Mouse (Mus musculus): Measurements from ENCODE around the gene Map1lc3b. TPM values are rescaled to one million over a fixed set of nuclear protein-coding genes. Genes with fewer than 3 reads are reported as not detected.
A peak's percentile ranks its signal among the peaks of the same experiment; 100 is the strongest.

Gene Map1lc3b
- polyA plus RNA-seq (2012; fragmentation: generic; extraction: Trizol), result 101 TPM
- long read RNA-seq, experiment 1, transcript Map1lc3b-201 (4 exons, 2,532 nt), result major isoform, 372 of 390 reads
- long read RNA-seq, experiment 1, partial matches to known transcripts, result 17 of 390 reads
- long read RNA-seq, experiment 1, other reads (novel, unspliced or antisense), result 0 of 390 reads
- long read RNA-seq, experiment 2, transcript Map1lc3b-205 (4 exons, 766 nt), result minor isoform, 6 of 252 reads
- long read RNA-seq, experiment 2, transcript Map1lc3b-201 (4 exons, 2,532 nt), result major isoform, 244 of 252 reads
- long read RNA-seq, experiment 2, partial matches to known transcripts, result 0 of 252 reads
- long read RNA-seq, experiment 2, other reads (novel, unspliced or antisense), result 1 of 252 reads

- no peak for TF ChIP-seq FOSL1 (IDR thresholded peaks at IDR 0.05; ENCODE audit: insufficient read depth, low read length, poor library complexity, severe bottlenecking)
- peak; percentile 76 for TF ChIP-seq USF1 (IDR thresholded peaks at IDR 0.05; ENCODE audit: low read depth)
- no peak for TF ChIP-seq MYOD1 (IDR thresholded peaks at IDR 0.05; ENCODE audit: control insufficient read depth, insufficient read length, low read depth)
- TF ChIP-seq MAX (IDR thresholded peaks at IDR 0.05), result peak; percentile 87
- Histone ChIP-seq H3K79me2 (ENCODE audit: control insufficient read depth, insufficient read depth) (peaks cover 33% of the 10 kb centered on the region), H3K4me3 (ENCODE audit: insufficient read depth, poor library complexity, severe bottlenecking) (peak within 1 kb of the TSS; percentile 80), H3K36me3 (ENCODE audit: control insufficient read depth, insufficient read depth) (peaks cover 12% of the 10 kb centered on the region), H3K27me3 (ENCODE audit: control insufficient read depth, insufficient read depth, insufficient read length) (no peaks in the 10 kb centered on the region), H3K79me3 (ENCODE audit: low read depth) (peaks cover 23% of the 10 kb centered on the region), H3ac (ENCODE audit: control insufficient read depth, insufficient read length, low read depth) (peak within 1 kb of the TSS; percentile 88)
Measured at GRCm38 (mm10) chr8:121590203-121591177, at the start of gene Map1lc3b. Map1lc3b (plus strand) TSS chr8:121590361.

- H3K27me3 ChIP-seq (ENCODE audit: control insufficient read depth, insufficient read depth, insufficient read length), result peaks cover 31% of the 10 kb centered on the region
- no peaks in the 10 kb centered on the region for H3K36me3 ChIP-seq (ENCODE audit: control insufficient read depth, insufficient read depth)
- no peak overlapping the region for H3ac ChIP-seq (ENCODE audit: control insufficient read depth, insufficient read length, low read depth)
- no peaks in the 10 kb centered on the region for H3K79me3 ChIP-seq (ENCODE audit: low read depth)
- H3K79me2 ChIP-seq (ENCODE audit: control insufficient read depth, insufficient read depth), result no peaks in the 10 kb centered on the region
- H3K4me3 ChIP-seq (ENCODE audit: insufficient read depth, poor library complexity, severe bottlenecking), result no peak overlapping the region
- TF ChIP-seq CTCF (IDR thresholded peaks at IDR 0.05; ENCODE audit: control insufficient read depth, insufficient read depth, insufficient read length) (no peak), USF1 (IDR thresholded peaks at IDR 0.05; ENCODE audit: low read depth) (no peak), FOSL1 (IDR thresholded peaks at IDR 0.05; ENCODE audit: insufficient read depth, low read length, poor library complexity, severe bottlenecking) (no peak), CEBPB (IDR thresholded peaks at IDR 0.05; ENCODE audit: low read depth) (no peak), MYOD1 (IDR thresholded peaks at IDR 0.05; ENCODE audit: control insufficient read depth, insufficient read length, low read depth) (no peak), MYOG (IDR thresholded peaks at IDR 0.05; ENCODE audit: control insufficient read depth, extremely low read depth, insufficient read length) (no peak), MAX (IDR thresholded peaks at IDR 0.05) (no peak)
Measured at GRCm38 (mm10) chr8:121541862-121542261, 48.3 kb upstream of the Map1lc3b start.

- H3ac ChIP-seq (ENCODE audit: control insufficient read depth, insufficient read length, low read depth), result no peak overlapping the region
- no peaks in the 10 kb centered on the region for H3K79me3 ChIP-seq (ENCODE audit: low read depth)
- H3K4me3 ChIP-seq (ENCODE audit: insufficient read depth, poor library complexity, severe bottlenecking), result no peak overlapping the region
- no peaks in the 10 kb centered on the region for H3K79me2 ChIP-seq (ENCODE audit: control insufficient read depth, insufficient read depth)
- H3K27me3 ChIP-seq (ENCODE audit: control insufficient read depth, insufficient read depth, insufficient read length), result peaks cover 31% of the 10 kb centered on the region
- TF ChIP-seq MYOG (IDR thresholded peaks at IDR 0.05; ENCODE audit: control insufficient read depth, extremely low read depth, insufficient read length) (no peak), CTCF (IDR thresholded peaks at IDR 0.05; ENCODE audit: control insufficient read depth, insufficient read depth, insufficient read length) (no peak), MAX (IDR thresholded peaks at IDR 0.05) (no peak), USF1 (IDR thresholded peaks at IDR 0.05; ENCODE audit: low read depth) (no peak), CEBPB (IDR thresholded peaks at IDR 0.05; ENCODE audit: low read depth) (no peak), MYOD1 (IDR thresholded peaks at IDR 0.05; ENCODE audit: control insufficient read depth, insufficient read length, low read depth) (no peak), FOSL1 (IDR thresholded peaks at IDR 0.05; ENCODE audit: insufficient read depth, low read length, poor library complexity, severe bottlenecking) (no peak)
- no peaks in the 10 kb centered on the region for H3K36me3 ChIP-seq (ENCODE audit: control insufficient read depth, insufficient read depth)
Measured at GRCm38 (mm10) chr8:121542901-121543300, 47.3 kb upstream of the Map1lc3b start.

- H3K79me2 ChIP-seq (ENCODE audit: control insufficient read depth, insufficient read depth), result no peaks in the 10 kb centered on the region
Measured at GRCm38 (mm10) chr8:121544276-121544785, 45.8 kb upstream of the Map1lc3b start, which contains the start of gene 1700018B08Rik. 1700018B08Rik (minus strand) TSS chr8:121544320.

GRCm38 (mm10) chr8:121544936-121545335, 45.2 kb upstream of the Map1lc3b start:
- H3ac ChIP-seq (ENCODE audit: control insufficient read depth, insufficient read length, low read depth), result no peak overlapping the region
- no peaks in the 10 kb centered on the region for H3K79me3 ChIP-seq (ENCODE audit: low read depth)
- no peaks in the 10 kb centered on the region for H3K79me2 ChIP-seq (ENCODE audit: control insufficient read depth, insufficient read depth)
- H3K4me3 ChIP-seq (ENCODE audit: insufficient read depth, poor library complexity, severe bottlenecking), result no peak overlapping the region
- H3K36me3 ChIP-seq (ENCODE audit: control insufficient read depth, insufficient read depth), result no peaks in the 10 kb centered on the region
- no peak for TF ChIP-seq MAX (IDR thresholded peaks at IDR 0.05)
- no peak for TF ChIP-seq FOSL1 (IDR thresholded peaks at IDR 0.05; ENCODE audit: insufficient read depth, low read length, poor library complexity, severe bottlenecking)
- TF ChIP-seq MYOD1 (IDR thresholded peaks at IDR 0.05; ENCODE audit: control insufficient read depth, insufficient read length, low read depth), result no peak
- no peak for TF ChIP-seq CEBPB (IDR thresholded peaks at IDR 0.05; ENCODE audit: low read depth)
- no peak for TF ChIP-seq CTCF (IDR thresholded peaks at IDR 0.05; ENCODE audit: control insufficient read depth, insufficient read depth, insufficient read length)
- no peak for TF ChIP-seq MYOG (IDR thresholded peaks at IDR 0.05; ENCODE audit: control insufficient read depth, extremely low read depth, insufficient read length)
- TF ChIP-seq USF1 (IDR thresholded peaks at IDR 0.05; ENCODE audit: low read depth), result no peak
- peaks cover 31% of the 10 kb centered on the region for H3K27me3 ChIP-seq (ENCODE audit: control insufficient read depth, insufficient read depth, insufficient read length)

More at GRCm38 (mm10) chr8:121544276-121544785, 45.8 kb upstream of the Map1lc3b start, which contains the start of gene 1700018B08Rik:
- Histone ChIP-seq H3K4me3 (ENCODE audit: insufficient read depth, poor library complexity, severe bottlenecking) (no peak within 1 kb of the TSS), H3K27me3 (ENCODE audit: control insufficient read depth, insufficient read depth, insufficient read length) (peaks cover 31% of the 10 kb centered on the region), H3K36me3 (ENCODE audit: control insufficient read depth, insufficient read depth) (no peaks in the 10 kb centered on the region), H3ac (ENCODE audit: control insufficient read depth, insufficient read length, low read depth) (no peak within 1 kb of the TSS), H3K79me3 (ENCODE audit: low read depth) (no peaks in the 10 kb centered on the region)
- TF ChIP-seq MYOG (IDR thresholded peaks at IDR 0.05; ENCODE audit: control insufficient read depth, extremely low read depth, insufficient read length) (no peak), MYOD1 (IDR thresholded peaks at IDR 0.05; ENCODE audit: control insufficient read depth, insufficient read length, low read depth) (no peak), USF1 (IDR thresholded peaks at IDR 0.05; ENCODE audit: low read depth) (no peak), CEBPB (IDR thresholded peaks at IDR 0.05; ENCODE audit: low read depth) (no peak), FOSL1 (IDR thresholded peaks at IDR 0.05; ENCODE audit: insufficient read depth, low read length, poor library complexity, severe bottlenecking) (no peak), MAX (IDR thresholded peaks at IDR 0.05) (no peak), CTCF (IDR thresholded peaks at IDR 0.05; ENCODE audit: control insufficient read depth, insufficient read depth, insufficient read length) (no peak)

Measured in C2C12 (cell line).